Comparison of ENCODE assay signal across 8 mouse cellular contexts in genomic region chr19:15996901-15997564, GRCm38 (mm10). TPM values are rescaled to one million over a fixed set of nuclear protein-coding genes. Genes with fewer than 3 reads are reported as not detected.
A peak's percentile ranks its signal among the peaks of the same experiment; 100 is the strongest.
DNase-seq lines count a peak whose midpoint lies in the region; ATAC-seq lines count a peak whose summit lies in the region.

No protein-coding gene starts in this region.

- ATAC-seq in embryonic facial prominence, embryonic 12.5 days (ENCODE audit: insufficient number of reproducible peaks, insufficient read depth, low FRiP score, low TSS enrichment): no peak
- ATAC-seq in embryonic facial prominence, embryonic 15.5 days (ENCODE audit: insufficient number of reproducible peaks, low FRiP score, low TSS enrichment, low read depth): 0 out of 2 replicates have a peak, but pooled peaks have one; percentile 51
- peak; percentile 90 for ATAC-seq in midbrain, embryonic 15.5 days (replicated peaks)
- ATAC-seq in erythroblast, adult 5-6 weeks (replicated peaks; ENCODE audit: low FRiP score, poor library complexity, severe bottlenecking): no peak

- no peak overlapping the region for H3K4me3 ChIP-seq in embryonic facial prominence, embryonic 12.5 days
- no peak overlapping the region for H3K4me3 ChIP-seq in embryonic facial prominence, embryonic 10.5 days
- peak overlapping the region; percentile 13 for H3K4me3 ChIP-seq in embryonic facial prominence, embryonic 15.5 days (replicated peaks)
- peak overlapping the region; percentile 19; the same call in 1 of the 2 replicates for H3K4me3 ChIP-seq in midbrain, embryonic 15.5 days

- H3K9me3 ChIP-seq in embryonic facial prominence, embryonic 12.5 days: no peaks in the 10 kb centered on the region
- H3K9me3 ChIP-seq in embryonic facial prominence, embryonic 10.5 days: no peaks in the 10 kb centered on the region
- H3K9me3 ChIP-seq in embryonic facial prominence, embryonic 15.5 days (replicated peaks): no peaks in the 10 kb centered on the region
- no peaks in the 10 kb centered on the region for H3K9me3 ChIP-seq in midbrain, embryonic 15.5 days

- WGBS in embryonic facial prominence, embryonic 12.5 days: 62% methylated on average over 12 of the region's 12 CpGs
- 72% methylated on average over 12 of the region's 12 CpGs for WGBS in embryonic facial prominence, embryonic 10.5 days
- 40% methylated on average over 12 of the region's 12 CpGs for WGBS in embryonic facial prominence, embryonic 15.5 days
- WGBS in midbrain, embryonic 15.5 days: 24% methylated on average over 12 of the region's 12 CpGs

- DNase-seq in embryonic facial prominence, embryonic 10.5 days (ENCODE audit: low spot score): no peak
- peak; percentile 16 for DNase-seq in ZHBTc4 (ENCODE audit: low read depth, low spot score)
- peak; percentile 76 to 83 for DNase-seq in layer of hippocampus, postnatal 14 days (ENCODE audit: low spot score in 2 of 2)
- no peak for DNase-seq in thymus, postnatal 10 days (ENCODE audit: low spot score in 2 of 2)

- H3K9ac ChIP-seq in embryonic facial prominence, embryonic 12.5 days: no peak overlapping the region
- no peak overlapping the region for H3K9ac ChIP-seq in embryonic facial prominence, embryonic 15.5 days
- H3K9ac ChIP-seq in midbrain, embryonic 15.5 days: 0 out of 2 replicates have a peak overlapping the region, but pooled peaks have one; percentile 35

- no peaks in the 10 kb centered on the region for H3K36me3 ChIP-seq in embryonic facial prominence, embryonic 12.5 days
- no peaks in the 10 kb centered on the region for H3K36me3 ChIP-seq in embryonic facial prominence, embryonic 10.5 days (replicated peaks)
- H3K36me3 ChIP-seq in embryonic facial prominence, embryonic 15.5 days: no peaks in the 10 kb centered on the region
- H3K36me3 ChIP-seq in midbrain, embryonic 15.5 days (replicated peaks): no peaks in the 10 kb centered on the region

- H3K27me3 ChIP-seq in embryonic facial prominence, embryonic 12.5 days: no peaks in the 10 kb centered on the region
- no peaks in the 10 kb centered on the region for H3K27me3 ChIP-seq in embryonic facial prominence, embryonic 10.5 days (replicated peaks; ENCODE audit: low read depth, poor library complexity, severe bottlenecking)
- H3K27me3 ChIP-seq in embryonic facial prominence, embryonic 15.5 days: no peaks in the 10 kb centered on the region
- H3K27me3 ChIP-seq in midbrain, embryonic 15.5 days (replicated peaks): no peaks in the 10 kb centered on the region

- H3K27ac ChIP-seq in embryonic facial prominence, embryonic 12.5 days: peak overlapping the region; percentile 30; the same call in 1 of the 2 replicates
- H3K27ac ChIP-seq in embryonic facial prominence, embryonic 10.5 days (replicated peaks): no peak overlapping the region
- peak overlapping the region; percentile 55; the same call in 1 of the 2 replicates for H3K27ac ChIP-seq in embryonic facial prominence, embryonic 15.5 days (replicated peaks)
- peak overlapping the region; percentile 82 for H3K27ac ChIP-seq in midbrain, embryonic 15.5 days

- H3K4me1 ChIP-seq in embryonic facial prominence, embryonic 12.5 days: no peaks in the 10 kb centered on the region
- 0 out of 2 replicates have a peak, but pooled peaks cover 5% of the 10 kb centered on the region for H3K4me1 ChIP-seq in embryonic facial prominence, embryonic 10.5 days
- peaks cover 6% of the 10 kb centered on the region for H3K4me1 ChIP-seq in embryonic facial prominence, embryonic 15.5 days
- peaks cover 13% of the 10 kb centered on the region for H3K4me1 ChIP-seq in midbrain, embryonic 15.5 days

- no peak overlapping the region; the same call in 1 of the 2 replicates for H3K4me2 ChIP-seq in embryonic facial prominence, embryonic 12.5 days (replicated peaks)
- peak overlapping the region; percentile 42 for H3K4me2 ChIP-seq in embryonic facial prominence, embryonic 15.5 days (replicated peaks)
- H3K4me2 ChIP-seq in midbrain, embryonic 15.5 days: peak overlapping the region; percentile 45

RNA-seq across cellular contexts. Expression of gene Cep78, which starts 12.2 kb away (rescaled TPM):
- polyA plus RNA-seq in embryonic facial prominence, embryonic 12.5 days (2016; fragmentation: Nextera tagmentation; extraction: Ambion mirVana): 43.0 and 43.3 TPM in 2 replicates
- polyA plus RNA-seq in embryonic facial prominence, embryonic 10.5 days (2016; fragmentation: Nextera tagmentation; extraction: Ambion mirVana): 61.6 and 61.8 TPM in 2 replicates
- polyA plus RNA-seq in embryonic facial prominence, embryonic 15.5 days (2015; fragmentation: Nextera tagmentation; extraction: Ambion mirVana): 22.2 and 27.3 TPM in 2 replicates
- 10 to 100 TPM; 11.7 to 12.6 TPM for total RNA-seq in layer of hippocampus, postnatal 14 days (2021)
- polyA plus RNA-seq in midbrain, embryonic 15.5 days (2015; fragmentation: Nextera tagmentation; extraction: Ambion mirVana): 31.1 and 33.6 TPM in 2 replicates
- 2.5 and 3.1 TPM in 2 replicates for total RNA-seq in erythroblast, adult 5-6 weeks (2015; ENCODE audit: low replicate concordance)
- total RNA-seq in erythroblast, adult 5-6 weeks (2017; ENCODE audit: low replicate concordance): 2.7 and 6.1 TPM in 2 replicates

RNA-seq across cellular contexts. Expression of gene Psat1, which starts 49.9 kb away (rescaled TPM):
- polyA plus RNA-seq in embryonic facial prominence, embryonic 12.5 days (2016; fragmentation: Nextera tagmentation; extraction: Ambion mirVana): 71.3 and 77.0 TPM in 2 replicates
- polyA plus RNA-seq in embryonic facial prominence, embryonic 10.5 days (2016; fragmentation: Nextera tagmentation; extraction: Ambion mirVana): 116 and 135 TPM in 2 replicates
- polyA plus RNA-seq in embryonic facial prominence, embryonic 15.5 days (2015; fragmentation: Nextera tagmentation; extraction: Ambion mirVana): 116 and 122 TPM in 2 replicates
- total RNA-seq in layer of hippocampus, postnatal 14 days (2021): 100 to 1,000 TPM; 117 to 123 TPM
- polyA plus RNA-seq in midbrain, embryonic 15.5 days (2015; fragmentation: Nextera tagmentation; extraction: Ambion mirVana): 81.5 and 95.9 TPM in 2 replicates
- total RNA-seq in erythroblast, adult 5-6 weeks (2015; ENCODE audit: low replicate concordance): 9.8 and 32.5 TPM in 2 replicates
- total RNA-seq in erythroblast, adult 5-6 weeks (2017; ENCODE audit: low replicate concordance): 13.7 and 25.0 TPM in 2 replicates

Comparison
In these comparisons a context has a peak if more than half of its experiments do, and no peak if none do; other contexts are left out.
1. ATAC-seq: peak in embryonic facial prominence, embryonic 15.5 days (single experiment) and midbrain, embryonic 15.5 days (single experiment); none in embryonic facial prominence, embryonic 12.5 days (single experiment) and erythroblast, adult 5-6 weeks (single experiment).
2. H3K4me3 ChIP-seq: peak in embryonic facial prominence, embryonic 15.5 days (single experiment) and midbrain, embryonic 15.5 days (single experiment); none in embryonic facial prominence, embryonic 12.5 days (single experiment) and embryonic facial prominence, embryonic 10.5 days (single experiment).
3. DNase-seq: peak in ZHBTc4 (single experiment) and layer of hippocampus, postnatal 14 days (2 of 2); none in embryonic facial prominence, embryonic 10.5 days (single experiment) and thymus, postnatal 10 days (0 of 2).